ENCODE assay signal across 8 mouse cellular contexts in genomic region chr17:70755039-70755668, GRCm38 (mm10).
DNase-seq lines count a peak whose midpoint lies in the region; ATAC-seq and TF ChIP-seq lines count a peak whose summit lies in the region.

No protein-coding gene starts in this region.

- TF ChIP-seq CTCF in left cerebral cortex, adult 2 months (IDR thresholded peaks at IDR 0.05), result peak; percentile 98

- peak; percentile 92 for DNase-seq in R1 (ENCODE audit: low read depth, low spot score)
- DNase-seq in cerebellum, postnatal 4 days (ENCODE audit: low spot score in 2 of 2), result peak; percentile 83 to 88
- DNase-seq in gastrocnemius, adult 8-10 months (ENCODE audit: low spot score in 2 of 2), result peak; percentile 72 to 74
- DNase-seq in hindlimb bud, embryonic 11.5 days (ENCODE audit: extremely low spot score, low read depth, low spot score), result peak; percentile 84
- peak; percentile 83 to 93 for DNase-seq in left cerebral cortex, adult 2 months (ENCODE audit: extremely low spot score in 1 of 2, low spot score in 2 of 2)
- peak; percentile 82 for DNase-seq in right cerebral cortex, adult 18-20 months
- DNase-seq in urinary bladder, adult 2 months (ENCODE audit: low spot score), result peak; percentile 88

- no peak overlapping the region for H3K27ac ChIP-seq in left cerebral cortex, adult 2 months

- peak overlapping the region; percentile 28 for H3K4me3 ChIP-seq in left cerebral cortex, adult 2 months

- intact Hi-C loops in left cerebral cortex, adult 2 months (cut with DNase I), result loop anchor here (5.0 kb wide), 1 partner anchor 212 kb away; no protein-coding TSS in a partner anchor

- peak; percentile 97 for ATAC-seq in megakaryocyte, adult 5-6 weeks (ENCODE audit: poor library complexity, severe bottlenecking)
